18 mouse cellular contexts compared by ENCODE assay signal in genomic region chr3:32029375-32030050, GRCm38 (mm10).
DNase-seq lines count a peak whose midpoint lies in the region; ATAC-seq and TF ChIP-seq lines count a peak whose summit lies in the region.
"Had no signal": no experiment of that assay in that cellular context is flagged by ENCODE, and none has a peak within 500 bp of the region (broad histone marks: within the 10 kb centered on the region; RNA-seq: fewer than 3 reads in every experiment).

No protein-coding gene starts in this region.

- no peak for ATAC-seq in megakaryocyte, adult 5-6 weeks (ENCODE audit: poor library complexity, severe bottlenecking)
- peak; percentile 66 for ATAC-seq in heart, postnatal 0 days (ENCODE audit: insufficient read depth, low read depth)

- no peaks in the 10 kb centered on the region for H3K9me3 ChIP-seq in heart, embryonic 10.5 days
- peaks cover 30% of the 10 kb centered on the region for H3K9me3 ChIP-seq in megakaryocyte, embryonic 14.5 days
- H3K9me3 ChIP-seq in heart, postnatal 0 days (replicated peaks; ENCODE audit: control insufficient read depth, low read length) = no peaks in the 10 kb centered on the region
- H3K9me3 ChIP-seq: lung, embryonic 15.5 days had no signal

- H3K27me3 ChIP-seq in heart, embryonic 10.5 days (ENCODE audit: insufficient read depth, poor library complexity, severe bottlenecking) = no peaks in the 10 kb centered on the region
- H3K27me3 ChIP-seq in megakaryocyte, embryonic 14.5 days (replicated peaks) = no peaks in the 10 kb centered on the region
- no peaks in the 10 kb centered on the region for H3K27me3 ChIP-seq in heart, postnatal 0 days (ENCODE audit: control insufficient read depth, insufficient read depth, low read length)
- H3K27me3 ChIP-seq: lung, embryonic 15.5 days had no signal

- no peak overlapping the region for H3K4me3 ChIP-seq in heart, embryonic 10.5 days
- H3K4me3 ChIP-seq in megakaryocyte, embryonic 14.5 days (replicated peaks) = peak overlapping the region; percentile 69
- H3K4me3 ChIP-seq in heart, postnatal 0 days (ENCODE audit: low read depth, low read length) = no peak overlapping the region
- H3K4me3 ChIP-seq: gastrocnemius, adult 2 months; layer of hippocampus, adult 2 months; lung, embryonic 15.5 days; myocyte had no signal

- 0 out of 2 replicates have a peak overlapping the region, but pooled peaks have one; percentile 26 for H3K4me2 ChIP-seq in heart, postnatal 0 days (ENCODE audit: low read depth, low read length)
- H3K4me2 ChIP-seq: lung, embryonic 15.5 days had no signal

- H3K36me3 ChIP-seq in heart, embryonic 10.5 days = no peaks in the 10 kb centered on the region
- H3K36me3 ChIP-seq in megakaryocyte, embryonic 14.5 days (replicated peaks; ENCODE audit: low read length) = no peaks in the 10 kb centered on the region
- H3K36me3 ChIP-seq in heart, postnatal 0 days (replicated peaks; ENCODE audit: control insufficient read depth, insufficient read depth, low read length) = no peaks in the 10 kb centered on the region
- H3K36me3 ChIP-seq: lung, embryonic 15.5 days had no signal

- H3K27ac ChIP-seq in heart, embryonic 10.5 days = no peak overlapping the region
- H3K27ac ChIP-seq in heart, postnatal 0 days (ENCODE audit: low read depth) = no peak overlapping the region
- H3K27ac ChIP-seq: gastrocnemius, adult 2 months; layer of hippocampus, adult 2 months; liver, embryonic 14.5 days; lung, embryonic 15.5 days; macrophage had no signal

- peak; percentile 75 for DNase-seq in heart, adult 11 months
- no peak for DNase-seq in heart, embryonic 10.5 days (ENCODE audit: low spot score)
- DNase-seq in heart, postnatal 0 days (ENCODE audit: low spot score) = peak; percentile 26
- DNase-seq in cerebellum, adult 11 months = no peak
- DNase-seq in right cerebral cortex, postnatal 14 days = no peak
- DNase-seq: cerebellum, adult 9-10 months; gastrocnemius, adult 2 months; kidney, adult 2 months; kidney, postnatal 14 days; midbrain, embryonic 14.5 days; thymus, postnatal 4 days had no signal

- H3K4me1 ChIP-seq in heart, embryonic 10.5 days = peaks cover 8% of the 10 kb centered on the region
- no peaks in the 10 kb centered on the region for H3K4me1 ChIP-seq in megakaryocyte, embryonic 14.5 days
- peaks cover 7% of the 10 kb centered on the region for H3K4me1 ChIP-seq in heart, postnatal 0 days (ENCODE audit: control insufficient read depth, insufficient read depth)
- H3K4me1 ChIP-seq: lung, embryonic 15.5 days had no signal

- H3K9ac ChIP-seq in heart, postnatal 0 days (replicated peaks; ENCODE audit: low read depth, low read length) = no peak overlapping the region
- H3K9ac ChIP-seq: liver, embryonic 14.5 days; lung, embryonic 15.5 days had no signal

- no peak for TF ChIP-seq EP300 in heart, postnatal 0 days (IDR thresholded peaks at IDR 0.05; ENCODE audit: low read depth)

- WGBS in heart, embryonic 10.5 days = 52% methylated on average over 10 of the region's 10 CpGs
- WGBS in heart, postnatal 0 days = 27% methylated on average over 10 of the region's 10 CpGs

- TF ChIP-seq CTCF in heart, postnatal 0 days (IDR thresholded peaks at IDR 0.05; ENCODE audit: low read depth) = no peak

Comparison
In these comparisons a context has a peak if more than half of its experiments do, and no peak if none do; other contexts are left out.
1. DNase-seq: peak in heart, adult 11 months (single experiment) and heart, postnatal 0 days (single experiment); none in heart, embryonic 10.5 days (single experiment), cerebellum, adult 11 months (single experiment) and right cerebral cortex, postnatal 14 days (single experiment).